Mouse (Mus musculus): Measurements from ENCODE around the gene St6gal2.

GRCm38 (mm10) chr17:55416519-55416918 lies 28.7 kb upstream of the St6gal2 start:
- TF ChIP-seq CTCF (IDR thresholded peaks at IDR 0.05; ENCODE audit: control insufficient read depth, insufficient read depth, insufficient read length) (no peak), MAX (IDR thresholded peaks at IDR 0.05) (no peak)

Data from C2C12 (cell line).